Mouse (Mus musculus) CH12F3 (cell line): Measurements from ENCODE around the gene Minos1.

Experiments used
- in situ Hi-C: fragments of 300-500 bp; cut with MboI; formaldehyde crosslinking; loops from 2 replicates; pipeline ENCODE4 v1.14.3; 2020; ENCODE audit warnings: low sequenced_read_pairs

Minos1 gene

DNA sequence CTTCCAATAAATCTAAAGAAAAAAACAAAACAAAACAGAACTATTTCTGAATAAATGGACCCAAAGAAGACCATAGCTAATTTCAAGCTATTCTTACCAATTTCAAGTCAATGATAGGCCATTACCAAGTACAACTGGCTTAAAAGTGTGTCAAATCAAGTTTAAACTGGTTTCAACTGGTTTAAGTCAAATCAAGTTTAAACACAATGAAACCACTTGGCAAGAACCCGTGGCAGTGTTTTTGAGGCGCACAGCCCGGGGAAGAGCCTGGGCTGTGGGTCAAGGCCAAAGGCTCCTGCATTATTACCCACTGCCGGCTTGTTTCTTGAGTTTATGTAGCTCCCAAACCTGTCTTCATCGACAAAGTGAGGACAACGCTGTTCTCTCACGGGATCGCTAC lies 30.6 kb downstream of the Minos1 start:
- in situ Hi-C loops, result no loop called here

DNA sequence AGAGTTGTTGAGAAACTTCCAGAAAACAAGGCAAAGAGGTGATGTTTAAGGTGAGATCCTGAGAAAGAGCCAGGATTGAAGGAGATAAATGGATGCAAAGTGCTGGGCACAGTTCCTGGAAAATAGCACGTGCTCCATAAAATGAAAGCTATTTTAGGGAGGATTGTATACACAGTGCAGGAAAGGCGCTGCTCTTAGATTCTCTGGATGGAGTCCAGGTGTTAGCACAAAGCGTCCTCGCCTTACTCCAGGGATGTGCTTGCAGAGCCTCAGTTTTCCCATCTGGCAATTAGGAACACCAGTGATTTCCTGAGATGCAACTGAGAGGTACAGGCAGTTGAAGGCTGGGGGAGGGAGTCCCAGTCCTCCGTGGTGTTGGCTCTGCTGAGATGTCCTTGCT lies 34.7 kb downstream of the Minos1 start:
- in situ Hi-C loops, result no loop called here

DNA sequence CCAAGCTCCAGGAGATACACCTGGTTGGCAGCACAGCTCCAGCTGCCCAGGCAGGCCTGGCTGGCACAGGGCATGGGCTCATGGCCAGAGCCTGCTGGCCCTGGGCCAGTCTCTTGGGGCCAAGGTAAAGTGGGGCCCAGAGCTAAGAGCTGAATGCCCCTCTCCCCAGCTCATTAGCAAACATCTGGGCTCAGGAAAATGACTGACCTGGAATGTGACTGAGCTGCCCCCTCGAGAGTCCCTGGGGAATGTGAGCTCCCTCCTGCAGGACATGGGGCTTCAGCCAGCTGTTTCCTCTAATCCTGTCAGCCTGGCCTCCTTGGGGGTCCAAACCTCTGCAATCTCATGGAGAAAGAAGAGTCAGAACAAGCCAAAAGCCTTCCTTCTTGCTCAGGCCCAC lies 35.5 kb downstream of the Minos1 start:
- in situ Hi-C loops, result no loop called here

DNA sequence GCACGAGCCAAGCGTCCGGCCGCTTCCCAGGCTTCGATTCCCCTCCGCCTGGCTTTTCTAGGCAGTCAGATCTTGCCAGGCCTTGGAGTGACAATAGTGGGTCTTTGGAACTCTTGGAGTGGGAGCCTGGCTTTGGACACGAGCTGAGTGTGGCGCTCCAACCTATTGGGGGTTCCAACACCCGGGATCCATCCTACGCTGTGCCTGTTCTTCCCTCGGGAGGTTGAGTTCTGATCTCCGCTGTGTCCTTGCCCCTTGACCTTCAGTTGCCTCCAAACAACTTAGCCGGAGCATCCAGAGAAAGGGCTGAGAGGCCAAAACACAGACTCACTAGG lies 37.8 kb downstream of the Minos1 start:
- in situ Hi-C loops, result no loop called here

DNA sequence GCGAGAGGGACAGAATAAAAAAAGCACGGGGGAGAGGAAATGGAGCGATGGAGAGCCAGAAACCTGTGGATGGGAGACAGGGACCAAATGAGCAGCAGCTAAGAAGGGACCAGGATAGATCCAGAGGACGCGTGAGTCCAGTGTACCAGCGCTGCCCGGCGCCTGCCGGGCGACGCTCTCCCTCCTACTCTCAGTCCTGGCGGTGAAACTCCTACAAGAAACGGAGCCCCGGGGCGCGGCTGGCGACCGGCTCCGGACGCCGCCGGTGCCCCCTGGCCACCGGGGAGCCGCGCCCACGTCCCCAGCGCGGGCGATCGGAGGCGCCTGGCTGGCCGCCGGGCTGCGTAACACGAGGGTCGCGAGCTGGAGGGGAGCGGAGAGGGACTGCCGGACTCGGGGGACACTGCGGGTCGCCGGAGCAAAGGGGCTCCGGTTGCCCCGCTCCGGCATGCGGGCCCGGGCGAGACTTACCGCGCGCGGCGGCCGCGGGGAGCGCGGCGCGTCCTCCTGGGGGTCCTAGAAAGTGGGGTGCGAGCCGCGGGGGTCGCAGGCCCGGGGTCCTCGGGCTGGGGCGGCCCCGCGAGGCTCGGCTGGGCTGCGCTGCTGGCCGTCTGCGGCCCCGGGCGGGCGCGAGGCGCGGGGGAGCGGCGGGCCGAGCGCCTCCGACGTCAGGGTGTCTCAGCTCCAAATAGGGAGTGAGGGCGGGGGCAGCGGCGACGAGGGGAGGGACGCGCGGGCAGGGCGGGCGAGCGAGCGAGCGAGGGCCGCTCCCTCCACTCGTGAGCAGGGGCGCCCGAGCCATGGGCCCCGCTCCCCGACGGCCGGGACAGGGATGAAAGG lies 38.3 kb downstream of the Minos1 start, which contains the start of gene Nbl1:
Gene Nbl1, minus strand, starts transcription at position 638 of the 840 bp plus-strand sequence.
- in situ Hi-C loops, result no loop called here

DNA sequence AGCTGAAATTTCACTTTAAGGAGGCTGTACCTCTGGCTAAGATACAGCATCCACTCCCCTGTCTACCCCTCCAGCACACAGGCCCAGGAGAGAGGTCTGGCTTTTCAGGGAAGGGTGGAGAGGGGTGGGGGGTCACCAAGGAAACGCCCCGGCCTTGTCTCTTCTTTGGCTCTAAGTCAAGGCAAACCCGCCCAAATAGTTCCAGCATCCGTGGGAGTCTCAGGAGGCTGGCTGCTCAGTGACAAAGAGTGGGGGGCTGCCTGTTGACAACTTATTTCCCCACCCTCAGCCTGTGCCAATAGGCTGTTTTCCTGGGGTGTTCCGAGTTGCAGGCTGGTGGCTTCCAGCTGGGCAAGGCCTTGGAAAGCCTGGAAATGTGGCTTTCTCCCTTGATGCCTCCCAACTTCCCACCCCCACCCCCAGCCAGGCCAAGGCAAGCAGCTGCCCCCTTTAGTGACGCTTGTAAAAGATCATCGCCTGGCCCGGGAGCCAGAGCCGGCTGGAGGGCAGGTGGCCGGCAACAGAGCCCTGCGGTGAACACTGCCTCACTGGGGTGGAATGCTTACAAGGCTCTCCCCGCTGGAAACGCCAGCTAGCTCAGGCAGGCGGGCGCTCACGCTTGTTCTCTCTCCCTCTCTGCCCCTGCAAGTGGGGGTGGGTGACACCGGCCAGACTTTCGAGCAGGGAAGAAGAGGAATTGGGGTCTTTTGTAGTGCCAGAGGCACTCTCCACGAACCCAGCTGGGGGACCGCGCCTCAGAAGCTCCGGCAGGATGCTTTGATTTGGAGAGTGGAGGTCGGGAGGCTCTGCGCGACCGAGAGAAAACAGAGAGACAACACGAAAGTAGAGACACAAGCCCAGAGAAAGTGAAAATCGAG lies 39.2 kb downstream of the Minos1 start:
- in situ Hi-C loops, result no loop called here

DNA sequence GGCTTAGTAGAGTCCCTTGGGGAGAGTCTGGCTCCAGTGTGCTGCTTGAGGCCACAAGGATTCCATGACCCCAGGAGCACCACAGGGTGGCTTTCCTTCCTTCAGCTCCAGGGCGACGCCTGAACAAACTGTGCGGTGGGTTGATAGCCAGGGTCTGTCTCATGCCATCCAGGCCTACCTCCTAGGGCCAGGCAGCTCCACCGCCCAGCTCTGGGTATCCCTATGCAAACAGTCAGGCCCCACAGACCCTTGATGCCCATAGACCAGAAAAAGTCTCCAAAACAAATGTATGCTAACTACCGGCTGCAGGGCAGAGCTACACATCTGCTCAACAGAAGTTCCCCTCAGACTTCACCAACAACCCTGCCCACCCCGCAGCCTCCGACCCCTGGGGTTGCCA lies 39.8 kb downstream of the Minos1 start:
- in situ Hi-C loops, result no loop called here

DNA sequence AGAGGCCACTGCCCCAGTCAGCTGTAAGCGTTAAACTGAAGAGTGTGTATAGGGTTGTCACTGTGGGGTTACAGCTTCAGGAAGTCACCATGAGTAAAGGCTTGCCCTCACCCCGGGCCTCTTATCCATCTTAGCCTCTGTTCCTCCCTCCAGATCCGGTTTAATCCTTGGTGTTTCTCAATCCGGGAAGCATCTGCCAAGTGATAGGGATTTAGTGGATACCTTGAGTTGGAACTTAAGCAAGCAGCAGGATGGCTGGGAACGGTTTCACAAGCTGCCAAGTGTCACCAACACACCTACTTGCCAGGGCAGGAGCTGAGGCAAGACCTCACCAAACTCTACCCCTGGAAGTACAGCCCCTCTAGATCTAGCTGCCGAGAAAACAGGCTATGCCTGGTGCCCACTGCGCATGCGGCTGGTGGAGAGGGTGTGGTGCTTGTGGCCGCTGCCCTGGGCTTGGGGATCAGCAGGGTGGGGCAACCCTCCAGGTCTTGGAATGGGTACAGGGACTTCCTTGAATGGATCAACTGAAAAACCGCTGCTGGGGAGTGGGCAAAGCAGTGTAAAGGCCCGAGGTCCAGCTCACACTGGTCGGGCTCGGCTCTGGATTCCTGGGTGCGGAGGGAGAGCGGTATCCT lies 40.5 kb downstream of the Minos1 start:
- in situ Hi-C loops, result no loop called here

DNA sequence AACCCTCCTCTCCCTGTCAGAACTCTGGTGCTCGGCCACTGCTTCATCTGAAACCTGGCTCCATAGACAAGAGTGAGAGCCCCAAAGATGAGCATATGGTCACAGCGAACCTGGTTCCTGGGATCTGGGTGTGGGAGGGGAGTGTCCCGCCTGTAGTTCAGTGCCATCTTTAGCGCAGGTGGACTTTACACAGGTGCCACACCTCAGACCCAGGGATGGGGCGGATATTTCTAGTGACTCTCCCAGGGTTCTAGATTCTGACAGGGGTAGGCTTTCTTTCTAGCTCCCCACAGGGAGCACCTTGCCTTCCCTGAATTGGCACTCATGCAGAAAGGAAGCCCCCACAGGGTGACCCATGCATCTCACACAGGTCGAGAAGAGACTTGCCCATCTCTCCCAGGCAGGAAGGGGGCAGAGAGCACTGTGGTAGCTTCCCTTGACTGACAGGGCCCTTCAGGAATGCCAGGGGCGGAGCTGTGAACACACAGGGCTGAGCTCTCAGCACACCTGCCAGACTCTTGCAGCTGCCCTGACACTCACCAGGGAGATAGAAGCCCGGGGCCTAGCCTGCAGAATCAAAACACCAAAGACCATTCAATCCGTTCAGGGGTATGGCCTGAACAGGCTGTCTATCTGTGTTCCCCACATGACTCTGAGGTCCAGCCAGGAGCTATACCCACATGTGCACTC lies 41.8 kb downstream of the Minos1 start:
- in situ Hi-C loops, result loop anchor here (10.0 kb wide), 1 partner anchor 166 kb away; no protein-coding TSS in a partner anchor

DNA sequence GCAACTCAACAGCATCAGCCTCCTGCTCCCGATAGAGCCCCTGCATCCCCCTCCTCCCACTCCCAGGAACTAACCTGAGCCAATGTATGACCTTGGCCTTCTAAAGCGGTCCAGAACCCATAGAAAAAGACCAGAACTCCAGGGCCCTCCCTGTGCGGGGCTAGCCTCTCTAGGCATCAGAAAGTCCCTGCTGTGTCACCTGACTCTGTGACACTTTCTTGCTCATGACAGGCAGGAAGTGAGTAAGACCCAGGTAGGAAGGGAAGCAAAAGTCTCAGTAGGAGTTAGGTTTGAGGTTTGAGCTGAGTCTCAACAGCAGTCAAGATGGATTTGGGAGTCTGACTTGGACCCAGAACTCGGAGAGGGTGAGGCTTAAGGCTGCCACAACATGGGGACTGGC lies 43.9 kb downstream of the Minos1 start:
- in situ Hi-C loops, result loop anchor here (10.0 kb wide), 1 partner anchor 168 kb away; no protein-coding TSS in a partner anchor

DNA sequence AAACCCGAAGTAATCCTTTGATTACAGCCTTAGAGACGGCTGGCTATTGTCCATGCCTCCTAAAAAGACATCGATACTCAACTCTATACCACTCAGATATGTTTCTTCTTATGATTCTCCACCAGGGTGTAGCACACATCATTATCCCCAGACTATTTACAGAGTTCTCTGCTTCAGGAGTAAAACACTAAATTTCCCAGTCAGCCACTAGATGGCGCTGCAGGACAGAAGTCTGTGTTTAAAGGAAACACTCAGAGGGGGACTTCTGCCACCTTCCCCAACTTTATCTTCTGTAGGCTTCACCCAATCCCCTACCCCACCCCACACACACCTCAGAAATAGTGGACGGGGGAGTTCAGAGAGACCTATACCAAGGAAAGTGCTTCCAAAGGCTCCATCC lies 44.9 kb downstream of the Minos1 start:
- in situ Hi-C loops, result loop anchor here (10.0 kb wide), 1 partner anchor 169 kb away; no protein-coding TSS in a partner anchor

DNA sequence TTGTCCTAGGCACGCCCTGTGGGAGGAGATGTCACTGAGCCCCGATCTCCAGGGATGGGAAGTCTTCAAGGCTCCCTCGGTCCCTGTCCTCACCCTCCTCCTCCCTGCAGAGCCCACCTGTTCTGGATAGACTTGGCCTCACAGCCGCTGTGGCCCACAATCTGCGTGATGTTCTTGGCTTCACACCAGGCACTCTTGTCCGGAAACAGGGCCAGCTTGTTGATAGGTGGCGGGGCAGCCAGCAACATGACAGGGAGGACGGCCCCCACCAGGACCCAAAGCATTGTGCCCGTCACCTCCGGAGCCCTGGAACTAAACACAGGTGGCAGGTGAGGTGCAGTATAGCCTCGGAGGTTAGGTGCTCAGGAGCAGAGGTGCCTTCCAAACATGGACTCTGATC lies 45.6 kb downstream of the Minos1 start:
- in situ Hi-C loops, result loop anchor here (10.0 kb wide), 1 partner anchor 169 kb away; no protein-coding TSS in a partner anchor

DNA sequence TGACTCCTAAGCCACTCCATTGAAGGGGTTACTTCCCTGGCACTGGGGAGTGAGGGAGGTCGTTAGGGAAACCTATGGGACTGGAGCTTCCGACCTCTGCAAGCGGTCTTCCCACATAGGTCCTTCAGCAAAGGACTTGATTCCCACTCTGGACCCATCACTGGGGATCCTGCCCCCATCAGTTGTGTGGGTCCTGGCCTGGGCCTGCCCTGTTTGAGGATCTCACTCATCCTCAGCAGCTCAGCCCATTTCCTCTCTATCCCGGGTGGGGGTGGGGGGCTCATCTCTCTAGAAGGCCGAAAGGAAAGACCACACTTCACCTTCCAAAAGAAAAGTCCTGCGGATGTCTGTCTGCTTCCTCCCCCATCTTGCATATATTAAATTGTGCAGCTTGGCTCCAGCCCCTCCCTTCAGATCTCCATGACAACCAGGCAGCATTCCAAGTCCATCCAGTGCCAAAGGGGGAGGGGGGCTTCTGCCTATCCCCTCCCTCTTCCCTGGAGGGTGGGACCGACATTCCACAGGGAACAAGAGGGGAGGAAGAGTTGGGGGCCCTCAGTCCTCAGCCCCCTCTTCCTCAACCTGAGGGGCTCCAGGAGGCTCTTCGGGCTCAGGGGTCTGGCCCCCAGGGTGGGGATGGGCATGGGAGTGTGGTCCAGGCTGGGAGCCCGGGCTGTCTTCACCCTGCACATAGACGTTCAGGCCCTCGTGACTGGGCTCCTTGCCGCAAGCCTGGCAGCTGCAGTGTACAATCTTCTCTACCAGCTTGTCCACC lies 47.9 kb downstream of the Minos1 start:
- in situ Hi-C loops, result loop anchor here (10.0 kb wide), 1 partner anchor 172 kb away; no protein-coding TSS in a partner anchor

DNA sequence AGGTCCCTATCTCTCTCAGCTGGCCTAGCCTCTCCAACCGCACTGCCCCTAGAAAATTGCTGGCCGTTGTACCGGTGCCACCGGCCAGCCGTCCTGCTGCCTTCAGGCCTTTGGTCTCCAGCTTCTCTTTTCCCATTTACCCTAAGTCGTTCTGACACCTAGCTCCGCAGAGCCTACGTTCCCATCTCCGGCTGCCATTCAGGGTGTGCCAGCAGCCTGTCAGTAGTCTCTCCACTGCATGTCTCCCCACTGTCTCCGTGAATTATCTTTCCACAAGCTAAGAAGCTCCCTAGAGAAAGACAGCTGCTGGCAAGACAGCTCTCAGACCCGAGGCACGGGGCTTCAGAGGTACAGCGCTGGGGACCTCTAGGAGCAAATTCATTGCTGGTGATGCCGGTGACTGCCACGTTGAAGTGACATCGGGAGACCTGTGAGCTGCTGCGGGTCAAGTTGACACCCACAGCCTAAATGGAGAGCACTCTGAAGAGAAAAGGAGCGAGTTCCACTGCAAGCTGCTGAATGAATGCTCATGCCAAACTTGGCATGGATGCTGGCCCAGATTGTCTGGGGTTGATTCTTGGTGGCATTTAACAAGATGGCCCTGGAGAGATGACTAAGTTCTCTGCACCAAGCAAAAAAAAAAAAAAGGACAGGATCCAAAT lies 49.5 kb downstream of the Minos1 start:
- in situ Hi-C loops, result loop anchor here (10.0 kb wide), 1 partner anchor 173 kb away; no protein-coding TSS in a partner anchor

DNA sequence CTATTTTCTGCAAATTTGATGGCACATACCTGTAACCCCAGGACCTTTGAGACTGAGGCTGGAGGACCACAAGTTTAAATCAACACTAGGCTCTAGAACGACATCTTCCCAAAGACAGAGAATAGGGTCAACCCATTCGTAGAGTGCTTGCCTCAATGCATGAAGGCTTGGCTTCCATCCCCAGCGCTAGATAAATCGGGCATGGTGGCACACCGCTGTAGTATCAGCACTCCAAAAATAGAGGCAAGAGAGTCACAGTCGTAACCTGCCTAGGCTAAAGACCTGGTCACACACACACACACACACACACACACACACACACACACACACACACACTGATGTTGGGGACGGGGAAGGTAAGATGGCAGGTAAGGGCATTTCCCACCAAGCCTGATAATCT lies 50.7 kb downstream of the Minos1 start:
- in situ Hi-C loops, result loop anchor here (10.0 kb wide), 1 partner anchor 175 kb away; no protein-coding TSS in a partner anchor

DNA sequence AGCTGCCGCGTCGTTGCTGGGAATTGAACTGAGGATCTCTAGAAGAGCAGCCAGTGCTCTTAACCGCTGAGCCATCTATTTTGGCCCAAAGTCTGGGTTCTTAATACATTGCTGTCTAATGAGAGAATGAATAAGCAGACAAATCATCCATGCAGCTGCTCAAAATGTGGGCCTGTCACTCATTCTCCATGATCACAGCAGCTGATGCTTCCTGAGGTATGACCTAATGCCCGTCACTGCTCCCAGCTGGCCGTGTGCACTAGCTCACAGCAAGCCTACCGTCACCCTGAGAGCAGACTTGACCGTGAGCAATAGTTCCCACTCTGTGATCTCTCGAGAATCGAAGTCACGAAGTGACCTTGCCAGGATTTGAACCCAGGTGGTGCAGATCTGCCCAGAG lies 51.5 kb downstream of the Minos1 start:
- in situ Hi-C loops, result no loop called here

DNA sequence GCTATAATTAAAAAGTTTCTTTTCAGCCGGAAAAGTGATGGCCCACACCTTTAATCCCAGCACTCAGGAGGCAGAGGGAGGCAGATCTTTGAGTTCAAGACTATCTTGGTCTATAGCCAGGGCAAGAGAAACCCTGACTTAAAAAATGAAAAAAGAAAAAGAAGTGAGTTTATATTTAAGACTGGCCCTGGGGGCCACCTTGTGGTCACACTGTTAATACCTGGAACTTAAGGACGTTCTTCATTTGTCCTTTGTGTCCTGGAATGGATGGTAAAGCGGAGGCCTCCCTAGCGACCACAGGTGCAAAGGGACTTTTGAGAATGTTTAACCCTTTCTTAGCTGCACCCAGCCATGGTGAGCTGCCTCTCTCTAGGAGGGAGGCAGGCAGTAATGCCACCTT lies 52.2 kb downstream of the Minos1 start:
- in situ Hi-C loops, result no loop called here

DNA sequence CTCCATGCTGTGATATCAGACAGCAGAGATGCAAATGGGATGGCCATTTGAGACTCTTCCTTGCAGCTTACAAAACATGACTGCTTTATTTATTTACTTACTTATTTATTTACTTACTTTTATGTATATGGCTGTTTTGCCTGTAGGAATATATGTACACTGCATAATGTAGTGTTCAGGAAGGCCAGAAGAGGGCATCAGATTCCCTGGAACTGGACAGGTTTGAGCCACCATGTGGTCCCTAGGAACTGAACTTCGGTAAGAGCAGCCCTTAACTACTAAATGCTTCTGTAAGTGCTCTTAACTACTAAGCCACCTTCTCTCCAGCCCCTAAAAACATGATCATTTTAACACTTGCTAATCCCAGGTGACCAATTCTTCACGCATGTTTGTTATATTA lies 52.6 kb downstream of the Minos1 start:
- in situ Hi-C loops, result no loop called here

DNA sequence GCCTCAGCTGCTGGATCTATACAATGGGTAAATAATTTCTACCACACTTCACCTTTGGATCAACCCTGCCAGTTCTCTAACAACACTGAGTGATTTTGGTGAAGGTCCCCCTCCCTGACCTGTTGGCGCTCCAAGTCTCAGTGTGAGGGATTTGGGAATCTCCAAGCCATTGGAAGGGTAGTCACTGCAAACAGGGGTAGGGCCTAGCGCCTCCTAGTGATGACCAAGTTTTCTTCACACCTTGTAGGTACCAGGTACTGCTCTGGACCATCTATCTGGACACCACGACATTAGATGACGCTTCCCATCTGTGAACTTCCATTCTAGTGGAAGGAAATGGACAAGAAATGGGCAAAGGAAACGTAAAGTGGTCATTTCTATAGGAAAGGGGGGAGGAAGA lies 55.0 kb downstream of the Minos1 start:
- in situ Hi-C loops, result no loop called here
